Mouse (Mus musculus) CD4-positive, CD25-positive, alpha-beta regulatory T cell, adult 4 months (primary cell): ENCODE results near the gene Glg1. TPM values are rescaled to one million over a fixed set of nuclear protein-coding genes. Genes with fewer than 3 reads are reported as not detected.
"Not testable (repeated sequence)": the region's sequence is repeated elsewhere in the genome, so short reads cannot be mapped to it uniquely, and the experiment has no call there.

Experiments used
- ATAC-seq: one replicate; pipeline ENCODE4 v1.8.0; 2017
- polyA plus RNA-seq, 2 experiments: library from polyadenylated mRNA; unstranded; fragments of 100-300 nt; shearing (Covaris generic); gene quantifications; one replicate each; pipeline ENCODE4 v1.2.1; 2017

Glg1 gene
- polyA plus RNA-seq: 10 to 100 TPM; 27.4 to 32.1 TPM

GRCm38 (mm10) chr8:111258631-111259407, at the start of gene Glg1:
TSS of gene Glg1 (minus strand) at chr8:111259216.
- peak; percentile 87 for ATAC-seq

DNA sequence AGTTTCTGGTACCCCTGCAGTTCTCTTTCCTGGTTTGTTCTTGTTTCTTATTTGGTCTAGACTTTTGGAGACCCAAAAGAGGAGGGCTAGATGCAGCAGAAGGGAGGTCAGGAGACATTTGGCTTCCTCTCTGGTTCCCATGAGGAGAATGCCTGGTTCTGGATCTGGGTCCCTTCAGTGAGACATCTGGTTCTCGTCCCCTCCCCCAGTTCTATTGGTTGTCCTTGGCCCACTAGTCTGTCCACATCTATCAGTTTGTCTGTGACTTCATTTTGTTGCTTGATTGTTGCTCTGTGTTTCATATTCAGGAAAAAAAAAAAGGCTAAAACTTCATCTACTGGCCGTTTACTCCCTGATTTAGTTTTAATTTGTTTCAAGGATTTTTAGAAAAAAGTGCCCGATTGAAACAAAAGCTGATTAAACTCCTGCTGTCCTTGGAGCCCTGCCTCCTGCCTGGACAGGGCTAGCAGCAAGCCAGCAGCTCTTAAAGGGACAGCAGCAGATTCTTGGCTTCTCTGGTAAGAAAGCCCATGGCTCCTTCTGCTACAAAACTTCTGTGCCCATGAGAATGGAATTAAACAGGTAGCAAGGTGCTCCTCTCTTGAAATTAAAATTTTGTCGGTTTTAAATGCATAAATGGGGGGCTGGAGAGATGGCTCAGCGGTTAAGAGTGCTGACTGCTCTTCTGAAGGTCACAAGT, 46.2 kb upstream of the Glg1 start:
- no peak for ATAC-seq

- no peak for ATAC-seq
These were observed 45.3 kb upstream of the Glg1 start for GRCm38 (mm10) chr8:111304359-111304758.

- not testable (repeated sequence) for ATAC-seq
These were observed 44.2 kb upstream of the Glg1 start for GRCm38 (mm10) chr8:111303076-111303803.

DNA sequence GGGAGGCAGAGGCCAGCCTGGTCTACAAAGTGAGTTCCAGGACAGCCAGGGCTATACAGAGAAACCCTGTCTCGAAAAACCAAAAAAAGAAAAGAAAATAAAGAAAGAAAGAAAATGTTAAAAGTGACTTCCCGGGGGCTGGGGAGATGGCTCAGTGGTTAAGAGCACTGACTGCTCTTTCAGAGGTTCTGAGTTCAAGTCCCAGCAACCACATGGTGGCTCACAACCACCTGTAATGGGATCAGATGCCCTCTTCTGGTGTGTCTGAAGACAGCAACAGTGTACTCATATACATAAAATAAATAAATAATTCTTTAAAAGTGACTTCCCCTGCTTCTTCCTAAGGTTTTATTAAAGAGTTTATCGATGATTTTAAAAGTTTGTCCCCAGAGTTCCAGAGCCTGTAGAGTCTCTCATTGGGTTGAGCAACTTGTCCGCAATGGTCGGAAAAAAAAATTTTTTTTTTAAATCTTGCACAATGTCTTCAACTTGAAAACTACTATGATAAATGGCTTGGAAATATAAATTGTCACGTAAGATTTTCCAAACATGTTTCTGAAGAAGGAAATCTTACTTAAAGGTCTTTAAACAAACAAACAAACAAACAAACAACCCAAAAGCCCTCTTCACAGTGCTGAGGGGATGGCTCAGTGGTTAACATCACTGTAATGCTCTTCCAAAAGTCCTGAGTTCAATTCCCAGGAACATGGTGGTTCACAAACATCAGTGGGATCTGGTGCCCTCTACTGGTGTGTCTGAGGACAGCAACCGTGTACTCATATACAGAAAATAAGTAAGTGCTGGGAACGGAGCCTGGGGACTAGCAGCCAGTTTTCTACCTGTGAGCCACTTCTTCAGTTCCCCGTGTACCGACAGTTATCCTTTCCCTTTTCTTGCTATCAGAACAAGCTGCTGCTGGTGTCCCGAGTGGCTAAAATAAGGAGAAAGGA, 41.9 kb upstream of the Glg1 start:
- no peak for ATAC-seq

GRCm38 (mm10) chr8:111299821-111300568, 41.0 kb upstream of the Glg1 start, which contains the start of gene Rfwd3:
TSS of gene Rfwd3 (minus strand) at chr8:111300222.
- ATAC-seq: peak; percentile 98

- peak; percentile 21 for ATAC-seq
These were observed 40.4 kb upstream of the Glg1 start for GRCm38 (mm10) chr8:111299363-111299820.

- ATAC-seq: no peak
These were observed 39.0 kb upstream of the Glg1 start for GRCm38 (mm10) chr8:111298011-111298410.

DNA sequence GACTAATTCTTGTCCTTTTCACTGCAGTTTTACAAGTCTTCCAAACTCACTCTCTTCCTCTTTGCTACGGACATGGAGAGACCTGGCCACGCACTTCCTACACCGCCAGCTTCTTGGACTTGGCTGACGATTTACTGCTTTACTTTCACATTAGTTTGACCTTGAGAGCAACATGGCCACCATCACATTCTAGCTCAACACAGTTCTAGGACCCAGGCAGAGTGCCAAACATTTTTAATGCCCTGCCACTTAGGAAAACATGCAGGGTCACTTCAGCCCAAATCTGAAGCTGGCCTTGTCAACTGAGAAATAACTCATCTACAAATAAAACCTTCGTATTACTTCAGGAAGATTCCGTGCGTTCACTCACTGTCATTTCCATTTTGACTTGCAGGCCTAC, 32.7 kb upstream of the Glg1 start:
- ATAC-seq: no peak

- no peak for ATAC-seq
These were observed 31.6 kb upstream of the Glg1 start for GRCm38 (mm10) chr8:111290586-111290985.

DNA sequence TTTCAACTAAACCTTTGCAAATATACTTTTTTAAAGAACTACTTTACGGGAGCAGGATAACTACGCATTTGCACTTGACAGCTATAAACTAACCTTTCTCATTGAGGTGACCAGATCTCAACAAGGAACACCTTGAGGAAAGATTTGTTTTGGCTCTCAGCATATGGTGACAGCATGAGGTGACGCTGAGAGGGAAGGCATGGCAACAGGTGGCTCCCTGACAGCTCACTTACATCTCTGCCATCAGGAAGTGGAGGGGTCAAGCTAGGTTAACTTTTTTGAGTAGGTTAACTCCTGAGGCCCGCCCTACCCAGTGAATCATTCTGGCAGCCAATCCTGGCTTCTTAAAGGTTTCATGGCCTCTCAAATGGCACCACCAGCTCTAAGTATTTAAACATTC, 26.6 kb upstream of the Glg1 start:
- no peak for ATAC-seq

DNA sequence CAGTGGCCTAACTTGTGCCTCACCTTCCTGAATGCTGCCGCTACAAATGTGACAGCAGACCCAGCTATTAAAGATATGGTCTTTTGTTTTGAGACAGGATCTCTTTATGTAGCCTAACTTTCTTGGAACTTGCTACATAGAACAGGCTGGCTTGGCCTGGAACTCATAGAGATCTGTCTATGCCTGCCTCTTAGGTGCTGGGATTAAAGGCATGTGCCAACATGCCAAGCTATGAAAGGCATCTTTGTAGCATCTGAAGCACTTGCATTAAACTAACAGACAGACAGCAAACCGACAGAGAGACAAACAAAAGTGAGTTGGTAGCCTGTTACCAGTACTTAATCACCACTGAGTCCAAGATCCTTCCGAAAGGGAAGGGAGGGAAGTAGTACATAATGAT, 23.1 kb upstream of the Glg1 start:
- ATAC-seq: no peak

DNA sequence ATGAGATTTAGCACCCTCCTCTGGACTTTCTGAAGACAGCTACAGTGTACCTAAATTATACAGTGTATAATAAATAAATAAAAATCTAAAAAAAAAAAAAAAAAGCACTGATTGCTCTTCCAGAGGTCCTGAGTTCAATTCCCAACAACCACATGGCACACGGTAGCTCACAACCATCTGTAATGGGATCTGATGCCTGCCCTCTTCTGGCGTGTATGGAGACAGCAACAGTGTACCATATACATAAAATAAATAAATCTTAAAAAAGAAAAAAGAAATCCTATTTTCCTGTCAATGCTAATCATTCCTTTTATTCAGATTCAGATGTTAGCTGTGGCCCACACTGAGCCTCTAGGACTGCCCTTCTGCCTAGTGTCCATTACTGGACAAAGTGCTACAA, 9.3 kb upstream of the Glg1 start:
- ATAC-seq: no peak

DNA sequence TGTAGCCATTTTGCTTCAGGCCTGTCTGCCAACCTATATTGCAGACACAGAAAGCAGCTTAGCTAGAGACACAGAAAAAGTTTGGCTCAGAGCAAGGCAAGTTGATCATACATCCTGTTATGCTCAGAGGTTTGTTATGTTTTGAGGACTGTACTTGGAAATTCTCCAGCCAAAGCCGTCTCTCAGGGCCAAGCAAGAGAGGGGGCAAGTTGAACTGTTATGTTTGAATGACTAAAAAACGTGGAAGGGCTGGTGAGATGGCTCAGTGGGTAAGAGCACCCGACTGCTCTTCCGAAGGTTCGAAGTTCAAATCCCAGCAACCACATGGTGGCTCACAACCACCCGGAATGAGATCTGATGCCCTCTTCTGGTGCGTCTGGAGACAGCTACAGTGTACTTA, 7.1 kb upstream of the Glg1 start:
- not testable (repeated sequence) for ATAC-seq

DNA sequence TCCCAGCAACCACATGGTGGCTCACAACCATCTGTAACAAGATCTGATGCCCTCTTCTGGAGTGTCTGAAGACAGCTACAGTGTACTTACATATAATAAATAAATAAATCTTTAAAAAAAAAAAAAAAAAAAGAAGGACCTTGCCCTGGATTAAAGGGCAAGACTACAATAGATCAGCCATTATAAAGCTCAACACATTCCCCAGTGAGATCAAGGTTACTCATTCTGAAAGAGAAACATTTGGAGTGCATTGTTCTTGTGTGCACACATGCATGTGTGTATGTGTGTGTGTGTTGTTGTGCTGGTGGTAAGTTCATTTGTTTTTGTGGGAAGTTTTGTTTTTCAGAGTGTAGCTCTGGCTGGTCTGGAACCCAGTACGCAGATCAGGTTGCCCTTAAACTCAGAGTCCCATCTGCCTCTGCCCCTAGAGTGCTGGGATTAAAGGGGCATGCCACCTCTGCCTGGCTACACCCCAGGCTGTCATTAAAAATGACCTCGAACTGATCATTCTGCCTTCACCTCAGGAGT, 5.7 kb upstream of the Glg1 start:
- no peak for ATAC-seq

DNA sequence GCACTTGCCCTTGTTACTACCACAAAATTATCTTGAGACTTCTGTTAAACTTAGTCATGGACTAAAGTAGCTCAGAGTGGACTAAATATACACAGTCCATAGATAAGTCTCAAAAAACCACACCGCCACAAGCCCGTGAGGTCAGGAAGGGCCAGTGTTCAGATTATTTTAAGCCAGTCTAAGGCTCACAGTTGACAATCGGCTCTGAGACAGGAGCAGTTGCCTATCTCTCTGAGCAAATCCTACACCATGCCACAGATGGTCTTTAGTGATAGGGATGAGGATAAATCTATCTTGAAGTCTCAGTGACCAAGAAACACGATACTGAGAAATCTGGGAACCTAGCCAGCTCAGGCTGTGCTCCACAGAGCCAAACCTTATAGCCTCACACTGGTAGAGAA, 3.0 kb upstream of the Glg1 start:
- ATAC-seq: no peak

DNA sequence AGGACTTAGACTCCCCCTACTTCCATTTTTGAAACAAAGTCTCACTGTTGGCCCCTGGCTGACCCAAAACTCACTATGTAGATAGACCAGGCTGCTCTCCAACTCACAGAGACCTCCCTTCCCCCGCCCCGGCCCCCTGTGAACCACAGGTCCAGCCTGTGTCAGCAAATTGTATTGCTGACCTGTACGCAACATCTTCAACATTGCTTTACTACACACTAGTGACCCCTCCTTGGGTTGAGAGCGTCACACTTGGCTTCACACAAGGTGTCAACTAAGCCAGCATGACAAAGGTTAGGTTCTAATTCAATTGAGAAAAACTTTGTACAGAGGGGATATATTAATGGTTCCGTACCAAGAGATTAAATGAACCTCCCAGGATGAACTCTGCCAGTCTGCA, 1.2 kb upstream of the Glg1 start:
- ATAC-seq: no peak

DNA sequence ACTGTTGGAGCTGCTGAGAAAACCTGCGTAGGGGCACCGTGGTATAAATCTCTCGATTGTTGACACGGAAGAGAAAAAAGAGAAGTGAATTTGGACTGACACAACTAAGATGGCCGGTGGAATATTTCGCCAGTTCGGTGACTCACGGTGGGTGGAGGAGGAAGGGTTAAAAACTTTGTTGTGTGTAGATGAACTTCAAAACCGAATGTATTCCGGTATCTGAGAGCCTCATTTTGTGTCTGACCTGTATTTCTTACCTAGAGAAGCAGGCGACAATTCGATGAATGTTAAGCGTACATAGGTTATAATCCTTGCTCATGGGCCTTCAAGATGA, 359 bp upstream of the Glg1 start:
- peak; percentile 59 for ATAC-seq

DNA sequence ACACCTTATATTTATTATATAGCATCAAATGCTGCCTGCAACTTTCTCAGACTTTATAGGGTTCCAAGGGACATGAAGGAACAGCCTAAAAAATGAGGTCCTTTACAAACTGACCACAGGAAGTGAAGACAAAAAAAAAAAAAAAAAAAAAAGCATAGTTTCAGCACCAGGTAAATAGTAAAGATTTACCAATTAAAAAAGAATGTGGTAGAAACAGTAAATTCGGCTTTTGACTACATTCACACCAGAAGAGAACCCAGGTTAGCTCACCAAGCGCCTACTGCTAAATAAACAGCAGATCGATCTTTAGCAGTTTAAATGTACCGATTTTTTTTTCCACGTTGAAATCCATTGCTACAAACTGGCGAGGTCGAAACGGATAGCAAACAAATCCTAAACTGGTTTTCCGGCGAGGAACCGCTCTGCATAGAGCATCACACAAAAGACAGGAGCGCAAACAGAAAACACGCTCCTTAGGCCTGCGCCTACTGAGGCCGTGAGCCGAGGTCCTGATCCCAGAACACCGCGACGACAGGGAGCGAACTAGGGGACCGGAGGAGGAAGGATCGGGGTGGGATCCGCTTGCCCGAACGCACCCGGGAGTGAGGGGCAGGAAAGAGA, 896 bp downstream of the Glg1 start:
- ATAC-seq: peak; percentile 20

- ATAC-seq: no peak
These were observed 6.4 kb downstream of the Glg1 start for GRCm38 (mm10) chr8:111252487-111253112.
